10 mouse cellular contexts compared by ENCODE assay signal in the genomic region with DNA sequence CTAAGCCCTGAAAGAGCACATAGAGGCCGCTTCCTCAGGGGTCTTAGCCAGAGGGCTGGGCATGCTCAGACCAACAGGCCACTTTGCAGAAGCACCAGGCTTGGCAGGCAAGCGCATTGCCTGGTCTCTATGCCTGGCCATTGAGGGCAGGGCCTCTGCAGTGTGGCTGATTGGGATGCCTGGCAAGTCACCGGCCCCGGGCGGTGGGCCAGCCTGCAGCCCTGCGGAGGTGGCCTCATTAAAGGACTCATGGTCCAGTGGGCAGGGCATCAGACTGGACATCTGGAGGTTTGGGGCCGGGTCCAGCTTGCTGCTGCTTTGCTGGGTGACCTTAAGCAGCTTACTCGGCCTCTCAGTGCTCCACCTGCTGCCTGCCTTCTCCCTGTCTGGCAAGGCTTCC.
DNase-seq lines count a peak whose midpoint lies in the region; ATAC-seq lines count a peak whose summit lies in the region.
"Had no signal": no experiment of that assay in that cellular context is flagged by ENCODE, and none has a peak within 500 bp of the region (broad histone marks: within the 10 kb centered on the region; RNA-seq: fewer than 3 reads in every experiment).

No protein-coding gene starts in this region.

- no peaks in the 10 kb centered on the region for H3K36me3 ChIP-seq in kidney, embryonic 16.5 days (ENCODE audit: insufficient read depth, low read length)
- H3K36me3 ChIP-seq: embryonic facial prominence, embryonic 12.5 days; limb, embryonic 13.5 days had no signal

- ATAC-seq in kidney, embryonic 16.5 days (ENCODE audit: low FRiP score, low TSS enrichment), result no peak
- ATAC-seq in megakaryocyte progenitor cell, adult 5-6 weeks (replicated peaks; ENCODE audit: poor library complexity), result no peak

- no peak overlapping the region for H3K4me2 ChIP-seq in kidney, embryonic 16.5 days (replicated peaks; ENCODE audit: low read depth, low read length)
- H3K4me2 ChIP-seq: embryonic facial prominence, embryonic 12.5 days; limb, embryonic 13.5 days had no signal

- intact Hi-C loops in gastrocnemius, postnatal 14 days (cut with DNase I; ENCODE audit: low total_unique reads), result no loop called here

- H3K4me3 ChIP-seq in kidney, embryonic 16.5 days (ENCODE audit: low read length), result no peak overlapping the region
- H3K4me3 ChIP-seq: embryonic facial prominence, embryonic 12.5 days; limb, embryonic 13.5 days had no signal

- peaks cover 5% of the 10 kb centered on the region; the same call in 1 of the 2 replicates for H3K9me3 ChIP-seq in kidney, embryonic 16.5 days (ENCODE audit: low read length)
- H3K9me3 ChIP-seq: embryonic facial prominence, embryonic 12.5 days had no signal

- no peak overlapping the region for H3K27ac ChIP-seq in kidney, embryonic 16.5 days (ENCODE audit: low read length)
- H3K27ac ChIP-seq: embryonic facial prominence, embryonic 12.5 days; limb, embryonic 13.5 days had no signal

- H3K9ac ChIP-seq in kidney, embryonic 16.5 days (replicated peaks; ENCODE audit: low read length), result no peak overlapping the region
- H3K9ac ChIP-seq: embryonic facial prominence, embryonic 12.5 days; limb, embryonic 13.5 days had no signal

- WGBS in kidney, embryonic 16.5 days, result 65% methylated on average over 8 of the region's 8 CpGs

- no peaks in the 10 kb centered on the region for H3K27me3 ChIP-seq in kidney, embryonic 16.5 days (ENCODE audit: insufficient read depth, low read length)
- H3K27me3 ChIP-seq: embryonic facial prominence, embryonic 12.5 days; limb, embryonic 13.5 days had no signal

- DNase-seq in kidney, adult 18-20 months, result peak; percentile 55
- peak; percentile 90 for DNase-seq in cerebellum, adult 11-12 months
- peak; percentile 75 for DNase-seq in gastrocnemius, postnatal 14 days
- DNase-seq in layer of hippocampus, postnatal 10 days (ENCODE audit: low spot score in 2 of 2), result peak; percentile 80 to 87
- DNase-seq in retina, postnatal 7 days (ENCODE audit: low read depth, low spot score), result peak; percentile 43
- no peak for DNase-seq in thymus, postnatal 36 days

- H3K4me1 ChIP-seq in kidney, embryonic 16.5 days (ENCODE audit: insufficient read depth, low read length), result peaks cover 5% of the 10 kb centered on the region; the same call in 1 of the 2 replicates
- H3K4me1 ChIP-seq: embryonic facial prominence, embryonic 12.5 days; limb, embryonic 13.5 days had no signal

Comparison
In these comparisons a context has a peak if more than half of its experiments do, and no peak if none do; other contexts are left out.
1. DNase-seq: peak in kidney, adult 18-20 months (single experiment), cerebellum, adult 11-12 months (single experiment), gastrocnemius, postnatal 14 days (single experiment), layer of hippocampus, postnatal 10 days (2 of 2) and retina, postnatal 7 days (single experiment); none in thymus, postnatal 36 days (0 of 2).